Mouse (Mus musculus) mouse trophoblast stem cell (cell line): ENCODE data around the gene Exoc3l.

Source experiments
- in situ Hi-C, 2 experiments: fragments of 300-500 bp; cut with MseI, MboI; formaldehyde crosslinking; loops; 2 replicates in 1 of 2; 3 replicates in 1 of 2; pipeline ENCODE4 v1.15.1; 2025

The Exoc3l gene

DNA sequence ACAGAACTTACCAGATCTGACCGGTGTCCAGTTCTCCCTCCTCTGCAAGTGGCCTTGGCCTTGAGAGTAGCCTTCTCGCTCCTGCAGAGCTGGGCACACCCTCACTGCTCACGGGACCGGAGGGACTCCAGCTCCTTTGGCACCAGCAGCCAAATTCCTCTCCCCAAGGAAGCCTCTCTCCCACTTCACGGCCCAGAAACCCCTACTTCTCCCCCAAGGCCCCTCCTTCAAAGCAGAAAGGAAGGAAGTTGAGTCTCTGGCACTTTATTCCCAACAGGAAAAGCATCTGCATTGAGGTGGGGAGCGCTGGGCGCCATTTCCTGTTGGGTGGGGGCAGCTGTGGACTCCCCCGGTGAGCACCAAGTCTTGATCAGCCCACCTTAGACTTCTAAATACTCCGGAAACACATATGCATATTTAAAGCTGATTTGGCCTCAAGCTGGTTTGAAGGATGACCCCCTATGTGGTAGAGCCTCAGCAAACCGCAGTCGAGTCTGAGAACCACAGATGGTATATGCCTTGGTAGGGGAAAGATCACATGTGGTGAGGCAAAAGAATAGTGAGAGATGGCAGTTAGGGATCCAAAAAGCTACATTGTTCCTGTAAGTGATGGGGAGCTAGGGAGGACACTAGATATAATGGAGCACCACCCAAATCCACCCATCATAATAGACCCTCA, at the start of gene Exoc3l:
Gene Exoc3l (minus strand): TSS at position 207 of the 679 bp plus-strand sequence.
- in situ Hi-C loops, result no loop called here

- in situ Hi-C loops, result no loop called here
Measured at GRCm38 (mm10) chr8:105345061-105345975, 49.4 kb upstream of the Exoc3l start.

DNA sequence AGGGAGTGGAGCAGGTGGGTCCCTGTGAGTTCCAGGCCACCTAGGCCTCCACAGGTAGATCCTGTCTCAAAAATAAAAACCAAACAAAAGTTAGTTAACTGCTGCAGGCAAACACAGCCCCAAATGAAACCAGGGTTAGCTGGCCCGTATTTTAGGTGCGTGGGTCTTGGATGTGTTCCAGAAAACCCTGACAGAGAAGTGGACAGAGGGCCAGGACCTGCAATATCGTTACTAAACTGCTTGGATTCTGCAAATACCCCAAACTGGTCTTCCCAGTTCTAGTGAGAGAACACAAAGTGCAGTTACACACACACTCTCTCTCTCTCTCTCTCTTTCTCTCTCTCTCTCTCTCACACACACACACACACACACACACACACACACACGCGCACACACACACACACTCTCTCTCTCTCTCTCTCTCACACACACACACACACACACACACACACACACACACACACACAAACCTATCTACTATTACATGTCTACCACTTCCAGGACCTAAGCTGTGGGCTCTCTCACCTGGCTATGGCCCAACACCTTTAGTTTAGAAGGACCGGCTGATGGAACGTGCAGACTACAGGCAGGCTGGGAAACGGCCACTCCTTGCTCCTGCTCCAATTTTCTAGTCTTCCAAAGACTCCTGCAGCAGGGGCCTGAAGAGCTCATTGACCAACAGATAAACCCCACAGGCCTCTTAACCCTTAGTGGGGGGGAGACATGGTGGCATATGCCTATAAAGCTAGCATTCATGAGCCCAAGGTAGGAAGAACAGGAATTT, 48.1 kb upstream of the Exoc3l start:
- in situ Hi-C loops, result no loop called here

DNA sequence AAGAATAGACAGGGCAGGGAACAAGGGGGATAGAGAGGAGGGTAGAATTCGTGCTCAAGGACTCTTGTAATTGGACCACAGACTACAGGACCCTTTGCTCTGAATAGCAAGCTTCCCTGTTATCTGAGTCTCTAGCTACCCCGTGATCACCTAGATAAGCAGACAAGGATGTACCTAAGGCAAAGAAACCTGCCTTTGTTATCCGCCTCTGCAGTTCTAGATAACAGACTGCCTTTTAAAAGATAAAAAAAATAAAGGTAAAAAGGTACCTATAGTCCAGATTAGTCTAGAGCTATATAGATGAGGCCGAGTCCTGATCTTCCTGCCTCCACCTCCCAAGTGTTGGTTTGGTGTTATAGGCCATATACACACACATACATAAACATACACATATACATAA, 46.9 kb upstream of the Exoc3l start:
- in situ Hi-C loops, result no loop called here

- in situ Hi-C loops, result no loop called here
Measured at GRCm38 (mm10) chr8:105341399-105341798, 45.5 kb upstream of the Exoc3l start.

DNA sequence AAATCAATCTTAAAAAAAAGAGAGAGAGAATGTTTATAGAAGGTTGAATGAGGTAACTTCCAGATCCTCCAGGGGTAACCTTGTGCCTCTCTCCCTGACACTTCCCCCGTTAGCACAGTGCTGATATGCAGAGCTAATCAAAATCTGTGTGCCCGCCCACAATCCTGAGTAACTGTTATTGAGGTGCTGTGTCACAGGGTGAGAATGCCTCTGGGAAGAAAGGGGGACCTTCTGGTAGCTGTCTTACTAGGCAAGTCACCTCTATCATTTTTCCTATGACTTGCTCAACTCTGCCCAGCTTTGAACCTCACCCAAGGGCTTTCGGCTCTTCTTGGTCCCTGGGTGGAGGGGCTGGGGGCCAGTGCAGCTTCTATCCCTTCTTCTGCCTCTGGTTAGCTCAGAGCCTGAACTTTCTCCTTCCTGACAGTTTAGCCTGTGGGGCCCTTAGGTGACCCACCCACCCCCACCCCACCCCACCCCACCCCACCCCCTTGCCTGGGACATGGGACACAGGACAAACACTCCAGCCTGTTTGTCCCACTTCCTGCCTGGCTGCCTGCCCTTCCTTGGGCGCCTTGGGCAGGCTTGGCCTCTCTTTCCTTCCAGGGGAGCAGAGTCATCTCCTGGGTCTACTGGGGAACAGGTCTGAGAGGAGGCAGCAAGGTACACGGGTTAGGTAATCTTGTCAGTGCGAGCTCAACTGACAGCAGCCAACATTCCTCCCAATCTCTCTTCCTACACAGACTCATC, 44.2 kb upstream of the Exoc3l start:
- in situ Hi-C loops, result no loop called here

DNA sequence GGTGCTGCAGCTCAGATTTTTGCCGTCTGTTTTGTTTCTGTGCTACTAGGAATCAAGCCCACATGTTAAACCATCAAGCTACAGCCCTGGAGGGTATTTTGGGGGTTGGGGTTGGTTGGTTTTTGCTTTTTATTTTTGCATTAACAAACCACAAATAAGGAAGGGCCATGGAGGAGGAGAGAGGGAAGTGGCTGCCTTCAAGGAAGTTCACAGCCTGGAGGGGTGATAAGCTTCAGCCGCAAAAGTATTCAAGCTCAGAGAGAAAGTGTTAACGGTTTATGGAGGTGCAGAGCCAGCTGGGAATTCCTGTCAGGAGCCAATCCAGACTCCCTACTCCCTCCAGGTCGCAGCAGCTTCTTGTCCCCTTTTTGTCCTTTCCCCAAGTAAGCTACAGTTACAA, 43.1 kb upstream of the Exoc3l start:
- in situ Hi-C loops, result no loop called here

DNA sequence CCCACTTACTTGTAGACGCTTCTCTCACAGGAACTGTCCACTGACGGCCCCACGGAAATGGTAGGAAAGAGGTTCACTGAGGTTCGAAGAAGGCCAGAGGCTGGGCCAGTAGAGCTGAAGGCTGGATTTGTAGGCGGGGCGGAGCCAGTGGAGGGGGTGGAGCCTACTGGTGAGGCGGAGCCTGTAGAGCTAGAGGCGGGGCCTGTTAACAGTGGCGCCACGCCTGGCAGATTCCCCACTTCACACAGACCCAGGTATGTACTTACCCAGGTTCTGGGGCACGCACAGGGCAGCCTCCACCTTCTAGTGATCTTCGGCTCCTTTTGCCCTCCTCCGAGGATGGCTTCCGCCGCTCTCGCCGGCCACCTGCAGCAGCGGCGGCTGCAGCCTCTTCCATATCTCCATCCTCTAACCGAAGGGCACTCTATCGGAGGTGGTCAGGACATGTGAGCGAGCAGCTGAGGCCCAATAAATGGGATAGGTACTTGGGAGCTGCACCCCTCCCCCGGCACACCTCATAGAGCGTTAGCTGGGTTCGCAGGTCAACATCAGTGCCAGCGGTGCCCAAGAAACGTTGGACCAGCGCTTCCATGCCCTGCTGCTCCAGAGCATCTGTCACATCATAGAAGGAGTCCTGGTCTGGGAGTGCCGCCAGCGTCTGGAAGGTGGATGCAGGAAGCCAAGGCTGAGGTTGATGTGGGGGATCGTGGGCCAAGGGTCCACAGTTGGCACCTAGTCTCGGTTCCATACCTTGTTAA, 40.7 kb upstream of the Exoc3l start:
- in situ Hi-C loops, result no loop called here

- in situ Hi-C loops, result no loop called here
Measured at GRCm38 (mm10) chr8:105332523-105332922, 36.6 kb upstream of the Exoc3l start.

DNA sequence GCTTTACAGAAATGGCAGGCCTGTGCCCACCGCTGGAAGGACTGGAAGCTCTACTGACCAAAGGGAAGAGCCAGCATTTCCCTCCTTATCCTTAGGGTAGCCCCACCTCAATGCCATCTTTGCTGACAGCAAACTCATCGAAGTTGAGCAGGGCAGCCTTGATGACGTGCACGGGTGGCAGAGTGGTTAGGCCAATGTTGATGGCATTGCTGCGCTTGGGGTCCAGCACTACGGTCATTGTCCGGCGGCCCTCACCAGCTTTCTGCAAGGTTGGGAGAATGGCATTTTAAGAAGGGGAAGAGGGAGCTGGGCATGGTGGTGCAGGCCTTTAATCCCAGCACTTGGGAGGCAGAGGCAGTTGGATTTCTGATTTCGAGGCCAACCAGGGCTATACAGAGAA, 36.0 kb upstream of the Exoc3l start:
- in situ Hi-C loops, result no loop called here

GRCm38 (mm10) chr8:105331469-105331868, 35.6 kb upstream of the Exoc3l start:
- in situ Hi-C loops, result no loop called here

DNA sequence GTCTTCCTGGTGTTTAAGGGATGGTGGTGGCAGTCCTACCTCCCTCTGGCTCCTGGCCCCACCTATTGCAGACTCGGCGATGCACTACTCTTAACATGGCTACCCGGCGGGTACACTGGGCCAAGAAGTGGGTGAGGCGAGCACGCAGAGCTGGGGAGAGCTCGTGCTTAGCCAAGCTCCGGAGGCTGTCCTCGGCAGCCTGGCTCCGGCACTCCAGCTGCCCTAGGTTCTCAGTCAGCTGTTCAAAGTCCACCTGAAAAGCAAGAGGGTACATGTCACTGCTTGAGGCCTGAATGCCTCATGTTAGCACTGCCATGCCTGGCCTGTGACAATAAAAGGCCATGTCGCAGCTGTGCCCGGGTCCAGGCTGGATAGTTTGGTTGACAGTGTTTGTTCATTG, 34.4 kb upstream of the Exoc3l start:
- in situ Hi-C loops, result no loop called here

- in situ Hi-C loops, result no loop called here
Measured at GRCm38 (mm10) chr8:105326968-105327367, 31.1 kb upstream of the Exoc3l start.

DNA sequence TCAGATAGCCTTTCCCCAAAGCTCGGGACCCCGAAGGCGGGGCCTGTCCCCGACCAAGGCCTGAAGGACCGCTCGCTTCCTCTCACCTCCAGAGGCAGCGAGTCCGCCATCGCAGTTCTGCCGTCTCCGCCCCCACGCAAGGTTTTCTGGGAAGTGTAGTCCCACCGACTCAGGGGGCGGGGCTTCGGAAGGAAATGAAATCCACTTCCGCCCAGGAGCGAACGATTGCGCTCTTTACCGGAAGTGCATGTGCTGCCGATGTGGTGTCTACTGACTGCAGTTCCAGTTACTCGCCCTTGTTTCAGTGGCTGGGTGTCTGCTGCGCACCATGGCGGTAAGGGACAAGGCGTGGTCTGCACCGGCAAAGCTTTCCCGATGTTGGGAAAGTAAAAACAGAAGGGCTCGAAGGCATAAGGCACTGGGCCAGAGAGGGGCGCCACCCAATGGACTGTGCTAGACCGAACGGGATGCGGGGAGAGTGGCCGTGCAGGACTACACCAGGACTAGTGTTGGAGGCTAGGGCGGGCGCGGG, 30.3 kb upstream of the Exoc3l start, which contains the start of the genes Lrrc29 and Tmem208:
Gene Lrrc29 (minus strand): TSS at position 138 of the 532 bp plus-strand sequence.
Gene Tmem208 (plus strand): TSS at position 214 of the 532 bp plus-strand sequence.
- in situ Hi-C loops, result no loop called here

GRCm38 (mm10) chr8:105325641-105326093, 29.8 kb upstream of the Exoc3l start:
- in situ Hi-C loops, result no loop called here

DNA sequence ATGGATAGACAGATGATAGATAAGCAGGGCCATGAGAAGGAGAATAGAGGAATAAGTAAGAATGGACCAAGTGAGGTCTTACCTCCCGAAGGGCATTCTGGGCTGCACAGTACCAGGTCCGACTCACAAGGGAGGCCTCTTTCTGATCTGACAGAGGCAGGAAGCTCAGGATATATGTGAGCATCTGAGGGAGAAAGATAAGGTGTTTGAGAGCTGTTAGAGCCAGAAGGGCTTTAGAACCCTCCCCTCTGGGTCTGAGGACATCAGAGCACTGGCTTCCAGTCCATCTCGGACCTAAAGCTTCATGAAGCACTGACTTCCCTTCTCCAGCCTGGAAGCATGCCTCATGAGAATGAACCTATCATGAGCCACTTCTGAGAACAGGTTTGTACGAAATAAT, 27.3 kb upstream of the Exoc3l start:
- in situ Hi-C loops, result no loop called here

GRCm38 (mm10) chr8:105318662-105319190, 22.8 kb upstream of the Exoc3l start:
- in situ Hi-C loops, result no loop called here

GRCm38 (mm10) chr8:105317941-105318340, 22.0 kb upstream of the Exoc3l start:
- in situ Hi-C loops, result no loop called here

DNA sequence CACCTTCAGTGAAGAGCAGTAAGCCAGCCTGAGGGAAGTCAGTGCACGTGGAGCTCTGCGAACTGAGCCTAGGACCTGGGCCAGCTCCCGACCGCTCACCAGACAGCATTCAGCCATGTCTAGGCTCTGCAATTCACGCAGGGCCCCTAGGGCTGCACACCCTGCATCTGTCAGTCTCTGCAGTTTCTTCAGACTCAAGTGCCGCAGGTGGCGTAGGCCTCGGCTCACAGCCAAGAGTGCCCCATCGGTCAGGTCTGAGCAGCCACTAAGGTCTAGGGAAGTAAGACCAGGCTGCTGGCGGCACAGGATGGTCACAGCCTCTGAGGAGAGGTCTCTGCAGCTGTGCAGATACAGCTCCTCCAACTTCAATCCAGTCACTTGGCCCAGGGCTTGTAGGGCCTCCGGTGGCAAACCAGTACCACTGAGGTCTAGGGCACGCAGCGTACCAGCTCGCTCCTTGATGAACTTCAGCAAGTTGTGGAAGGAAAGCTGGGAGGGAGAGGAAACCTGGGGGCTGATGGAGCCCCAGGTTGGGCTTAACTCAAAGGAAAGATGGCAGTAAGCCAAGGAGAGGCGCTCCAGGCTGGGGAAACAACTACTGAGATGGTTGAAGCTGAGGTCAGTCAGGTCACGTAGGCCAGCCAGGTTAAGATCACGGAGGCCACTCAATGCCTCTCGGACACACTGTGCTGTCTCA, 19.3 kb upstream of the Exoc3l start:
- in situ Hi-C loops, result no loop called here
